Mouse (Mus musculus) hindbrain, embryonic 11.5 days (tissue): ENCODE measurements around the gene Dhx36. TPM values are rescaled to one million over a fixed set of nuclear protein-coding genes. Genes with fewer than 3 reads are reported as not detected.

ENCODE experiments used
- ATAC-seq: fragments of 200-750 bp; cut with Nextera tagmentation; 2 replicates; pipeline ENCODE4 v1.8.0; 2017; ENCODE audit warnings: mild to moderate bottlenecking, moderate TSS enrichment, moderate library complexity; ENCODE audit not compliant: low FRiP score
- DNase-seq: peaks from one replicate; pipeline ENCODE4 v3.0.0-alpha.2; 2015; ENCODE audit warnings: low spot score
- H3K27ac ChIP-seq: fragments of 300-500 bp; sonication (generic); 2 replicates; pipeline ENCODE4 v1.5.1; 2014; ENCODE audit warnings: mild to moderate bottlenecking, low read depth, low read length
- H3K27me3 ChIP-seq: fragments of 300-500 bp; sonication (generic); 2 replicates; pipeline ENCODE4 v1.6.1; 2014; ENCODE audit warnings: mild to moderate bottlenecking, low read length, moderate library complexity, mixed read lengths; ENCODE audit not compliant: control insufficient read depth, insufficient read depth
- H3K36me3 ChIP-seq: fragments of 300-500 bp; sonication (generic); 2 replicates; pipeline ENCODE4 v1.6.1; 2014; ENCODE audit warnings: mild to moderate bottlenecking, low read length, moderate library complexity, mixed read lengths; ENCODE audit not compliant: control insufficient read depth, insufficient read depth
- H3K4me1 ChIP-seq: fragments of 300-500 bp; sonication (generic); replicated peaks from 2 replicates; pipeline ENCODE4 v1.6.1; 2014; ENCODE audit warnings: low read length, mixed read lengths; ENCODE audit not compliant: control insufficient read depth, insufficient read depth
- H3K4me2 ChIP-seq: fragments of 300-500 bp; sonication (generic); replicated peaks from 2 replicates; pipeline ENCODE4 v1.6.1; 2014; ENCODE audit warnings: mild to moderate bottlenecking, low read depth, low read length
- H3K4me3 ChIP-seq: fragments of 300-500 bp; sonication (generic); 2 replicates; pipeline ENCODE4 v1.5.1; 2014; ENCODE audit warnings: low read depth, low read length
- H3K9ac ChIP-seq: fragments of 300-500 bp; sonication (generic); 2 replicates; pipeline ENCODE4 v1.6.1; 2014; ENCODE audit warnings: low read depth, low read length
- H3K9me3 ChIP-seq: fragments of 300-500 bp; sonication (generic); 2 replicates; pipeline ENCODE4 v1.6.1; 2016; ENCODE audit warnings: low read length; ENCODE audit not compliant: control insufficient read depth
- WGBS: fragments of 180-500 bp; shearing (Covaris S2); extraction: QIAGEN DNeasy Blood & Tissue Kit; methylation state at CpG from one replicate; pipeline ENCODE4 v1.1.7; 2014; 5-methylcytosine and 5-hydroxymethylcytosine counted together
- polyA plus RNA-seq: library from polyadenylated mRNA; unstranded; fragments of >200 nt; fragmentation: Nextera tagmentation; extraction: Ambion mirVana; gene quantifications from 2 replicates; pipeline ENCODE4 v1.2.1, GENCODE M21; 2014

The Dhx36 gene
- polyA plus RNA-seq, 1 experiment from 2014 or later, result 56.8 TPM

GRCm38 (mm10) chr3:62446271-62446670 is 60.5 kb downstream of the Dhx36 start:
- H3K4me1 ChIP-seq, result no peaks in the 10 kb centered on the region
- H3K27ac ChIP-seq, result no peak overlapping the region
- ATAC-seq (no peak), DNase-seq (no peak)
- WGBS, result 92% methylated on average over 7 of the region's 7 CpGs
- H3K9me3 ChIP-seq, result no peaks in the 10 kb centered on the region
- H3K4me3 ChIP-seq, result no peak overlapping the region
- no peak overlapping the region for H3K4me2 ChIP-seq
- no peaks in the 10 kb centered on the region for H3K36me3 ChIP-seq
- no peaks in the 10 kb centered on the region for H3K27me3 ChIP-seq
- no peak overlapping the region for H3K9ac ChIP-seq

- WGBS, result 81% methylated on average over 12 of the region's 12 CpGs
- H3K4me1 ChIP-seq, result no peaks in the 10 kb centered on the region
- H3K9ac ChIP-seq, result no peak overlapping the region
- H3K9me3 ChIP-seq, result no peaks in the 10 kb centered on the region
- DNase-seq, result no peak
- no peaks in the 10 kb centered on the region for H3K27me3 ChIP-seq
- no peak for ATAC-seq
- H3K27ac ChIP-seq, result no peak overlapping the region
- no peaks in the 10 kb centered on the region for H3K36me3 ChIP-seq
- no peak overlapping the region for H3K4me3 ChIP-seq
- no peak overlapping the region for H3K4me2 ChIP-seq
Measured at GRCm38 (mm10) chr3:62443582-62444194, 63.1 kb downstream of the Dhx36 start.

- DNase-seq (no peak), ATAC-seq (no peak)
- no peak overlapping the region for H3K27ac ChIP-seq
- WGBS, result 28% methylated on average over 5 of the region's 5 CpGs
- H3K4me3 ChIP-seq, result no peak overlapping the region
- H3K9me3 ChIP-seq, result no peaks in the 10 kb centered on the region
- no peak overlapping the region for H3K4me2 ChIP-seq
- H3K9ac ChIP-seq, result no peak overlapping the region
- H3K27me3 ChIP-seq, result no peaks in the 10 kb centered on the region
- no peaks in the 10 kb centered on the region for H3K4me1 ChIP-seq
- no peaks in the 10 kb centered on the region for H3K36me3 ChIP-seq
Measured at GRCm38 (mm10) chr3:62440431-62440969, 66.3 kb downstream of the Dhx36 start.

GRCm38 (mm10) chr3:62435923-62436322 is 70.9 kb downstream of the Dhx36 start:
- ATAC-seq (no peak), DNase-seq (no peak)
- H3K27ac ChIP-seq, result no peak overlapping the region
- no peaks in the 10 kb centered on the region for H3K4me1 ChIP-seq
- H3K4me3 ChIP-seq, result no peak overlapping the region
- no peak overlapping the region for H3K9ac ChIP-seq
- no peaks in the 10 kb centered on the region for H3K27me3 ChIP-seq
- no peaks in the 10 kb centered on the region for H3K36me3 ChIP-seq
- H3K9me3 ChIP-seq, result no peaks in the 10 kb centered on the region
- no peak overlapping the region for H3K4me2 ChIP-seq

- ATAC-seq (no peak), DNase-seq (no peak)
- Histone ChIP-seq H3K4me2 (no peak overlapping the region), H3K27ac (no peak overlapping the region), H3K4me3 (no peak overlapping the region), H3K9me3 (no peaks in the 10 kb centered on the region), H3K4me1 (no peaks in the 10 kb centered on the region), H3K27me3 (no peaks in the 10 kb centered on the region), H3K36me3 (no peaks in the 10 kb centered on the region), H3K9ac (no peak overlapping the region)
- WGBS, result 73% methylated on average over 4 of the region's 4 CpGs
Measured at GRCm38 (mm10) chr3:62433675-62434074, 73.1 kb downstream of the Dhx36 start.

GRCm38 (mm10) chr3:62418387-62419138 is 88.2 kb downstream of the Dhx36 start:
- 96% methylated on average over 6 of the region's 6 CpGs for WGBS
- H3K4me2 ChIP-seq, result no peak overlapping the region
- no peaks in the 10 kb centered on the region for H3K27me3 ChIP-seq
- no peak overlapping the region for H3K4me3 ChIP-seq
- H3K9ac ChIP-seq, result no peak overlapping the region
- H3K4me1 ChIP-seq, result no peaks in the 10 kb centered on the region
- no peak overlapping the region for H3K27ac ChIP-seq
- ATAC-seq, result no peak
- no peak for DNase-seq
- no peaks in the 10 kb centered on the region for H3K36me3 ChIP-seq
- no peaks in the 10 kb centered on the region for H3K9me3 ChIP-seq

Other genes starting within 250 kb of the Dhx36 start
- 7.4 and 9.1 TPM in 2 replicates for gene Arhgef26, start 168.7 kb downstream of the Dhx36 start, polyA plus RNA-seq
- gene Gpr149, start 98.1 kb upstream of the Dhx36 start, polyA plus RNA-seq, result 0.14 and 0.57 TPM in 2 replicates